Mouse (Mus musculus): ENCODE results near the gene Ptger3. TPM values are rescaled to one million over a fixed set of nuclear protein-coding genes. Genes with fewer than 3 reads are reported as not detected.

The Ptger3 gene
- total and polyA plus RNA-seq, 3 experiments: 0.02 to 0.22 TPM; not detected in 1

- ATAC-seq (ENCODE audit: extremely low read depth, insufficient number of reproducible peaks, low FRiP score, poor library complexity, severe bottlenecking) (0 out of 2 replicates have a peak, but pooled peaks have one; percentile 35), DNase-seq (ENCODE audit: low spot score) (no peak)
- Histone ChIP-seq H3K27me3 (ENCODE audit: insufficient read depth, low read length) (0 out of 2 replicates have a peak, but pooled peaks cover 3% of the 10 kb centered on the region), H3K4me1 (ENCODE audit: insufficient read depth, low read depth, low read length) (peaks cover 12% of the 10 kb centered on the region; the same call in 1 of the 2 replicates), H3K9me3 (replicated peaks) (no peaks in the 10 kb centered on the region), H3K4me3 (ENCODE audit: low read depth, low read length) (no peak overlapping the region), H3K36me3 (replicated peaks) (no peaks in the 10 kb centered on the region)
- TF ChIP-seq TAL1 (conservative IDR thresholded peaks at IDR 0.05; ENCODE audit: low read depth, low read length) (no peak), POLR2AphosphoS5 (IDR thresholded peaks at IDR 0.05; ENCODE audit: insufficient replicate concordance, low read depth, low read length) (no peak), CTCF (IDR thresholded peaks at IDR 0.05; ENCODE audit: low read depth, low read length) (no peak), GATA2 (IDR thresholded peaks at IDR 0.05; ENCODE audit: borderline replicate concordance, low read depth, low read length) (no peak), GATA1 (IDR thresholded peaks at IDR 0.05; ENCODE audit: borderline replicate concordance, low read length) (no peak)
Observed at GRCm38 (mm10) chr3:157575441-157576342, 9.0 kb downstream of the Ptger3 start.

GRCm38 (mm10) chr3:157576343-157576722 is 9.6 kb downstream of the Ptger3 start:
- Histone ChIP-seq H3K36me3 (replicated peaks) (no peaks in the 10 kb centered on the region), H3K4me1 (ENCODE audit: insufficient read depth, low read depth, low read length) (peaks cover 12% of the 10 kb centered on the region; the same call in 1 of the 2 replicates), H3K9me3 (replicated peaks) (no peaks in the 10 kb centered on the region), H3K27me3 (ENCODE audit: insufficient read depth, low read length) (0 out of 2 replicates have a peak, but pooled peaks cover 3% of the 10 kb centered on the region), H3K4me3 (ENCODE audit: low read depth, low read length) (no peak overlapping the region)
- no peak for DNase-seq (ENCODE audit: low spot score)
- ATAC-seq (ENCODE audit: extremely low read depth, insufficient number of reproducible peaks, low FRiP score, poor library complexity, severe bottlenecking): no peak
- TF ChIP-seq POLR2AphosphoS5 (IDR thresholded peaks at IDR 0.05; ENCODE audit: insufficient replicate concordance, low read depth, low read length) (no peak), GATA2 (IDR thresholded peaks at IDR 0.05; ENCODE audit: borderline replicate concordance, low read depth, low read length) (no peak), CTCF (IDR thresholded peaks at IDR 0.05; ENCODE audit: low read depth, low read length) (no peak), GATA1 (IDR thresholded peaks at IDR 0.05; ENCODE audit: borderline replicate concordance, low read length) (no peak), TAL1 (conservative IDR thresholded peaks at IDR 0.05; ENCODE audit: low read depth, low read length) (no peak)

DNA sequence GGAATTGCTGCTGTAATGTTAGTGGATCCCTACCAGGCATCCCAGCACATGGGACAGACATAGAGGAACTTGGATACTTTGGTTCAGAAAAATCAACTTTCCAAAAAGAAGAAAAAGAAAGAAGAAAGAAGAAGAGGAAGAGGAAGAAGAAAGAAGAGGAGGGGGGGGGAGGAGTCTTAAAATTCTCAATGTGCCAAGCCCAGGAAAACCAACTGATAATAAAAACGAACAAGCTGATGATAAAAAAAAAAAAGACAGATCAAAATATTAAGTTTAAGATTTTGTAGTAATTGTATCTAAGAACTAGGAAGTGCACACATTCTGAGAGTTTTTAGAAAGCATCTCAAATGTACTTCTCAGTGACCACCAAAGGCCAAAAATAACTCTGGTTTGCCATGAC is 10.2 kb downstream of the Ptger3 start:
- Histone ChIP-seq H3K36me3 (replicated peaks) (no peaks in the 10 kb centered on the region), H3K27me3 (ENCODE audit: insufficient read depth, low read length) (0 out of 2 replicates have a peak, but pooled peaks cover 3% of the 10 kb centered on the region), H3K4me1 (ENCODE audit: insufficient read depth, low read depth, low read length) (peaks cover 10% of the 10 kb centered on the region; the same call in 1 of the 2 replicates), H3K9me3 (replicated peaks) (no peaks in the 10 kb centered on the region), H3K4me3 (ENCODE audit: low read depth, low read length) (no peak overlapping the region)
- ATAC-seq (ENCODE audit: extremely low read depth, insufficient number of reproducible peaks, low FRiP score, poor library complexity, severe bottlenecking): no peak
- no peak for DNase-seq (ENCODE audit: low spot score)
- TF ChIP-seq POLR2AphosphoS5 (IDR thresholded peaks at IDR 0.05; ENCODE audit: insufficient replicate concordance, low read depth, low read length) (no peak), GATA2 (IDR thresholded peaks at IDR 0.05; ENCODE audit: borderline replicate concordance, low read depth, low read length) (no peak), CTCF (IDR thresholded peaks at IDR 0.05; ENCODE audit: low read depth, low read length) (no peak), GATA1 (IDR thresholded peaks at IDR 0.05; ENCODE audit: borderline replicate concordance, low read length) (no peak), TAL1 (conservative IDR thresholded peaks at IDR 0.05; ENCODE audit: low read depth, low read length) (no peak)

DNA sequence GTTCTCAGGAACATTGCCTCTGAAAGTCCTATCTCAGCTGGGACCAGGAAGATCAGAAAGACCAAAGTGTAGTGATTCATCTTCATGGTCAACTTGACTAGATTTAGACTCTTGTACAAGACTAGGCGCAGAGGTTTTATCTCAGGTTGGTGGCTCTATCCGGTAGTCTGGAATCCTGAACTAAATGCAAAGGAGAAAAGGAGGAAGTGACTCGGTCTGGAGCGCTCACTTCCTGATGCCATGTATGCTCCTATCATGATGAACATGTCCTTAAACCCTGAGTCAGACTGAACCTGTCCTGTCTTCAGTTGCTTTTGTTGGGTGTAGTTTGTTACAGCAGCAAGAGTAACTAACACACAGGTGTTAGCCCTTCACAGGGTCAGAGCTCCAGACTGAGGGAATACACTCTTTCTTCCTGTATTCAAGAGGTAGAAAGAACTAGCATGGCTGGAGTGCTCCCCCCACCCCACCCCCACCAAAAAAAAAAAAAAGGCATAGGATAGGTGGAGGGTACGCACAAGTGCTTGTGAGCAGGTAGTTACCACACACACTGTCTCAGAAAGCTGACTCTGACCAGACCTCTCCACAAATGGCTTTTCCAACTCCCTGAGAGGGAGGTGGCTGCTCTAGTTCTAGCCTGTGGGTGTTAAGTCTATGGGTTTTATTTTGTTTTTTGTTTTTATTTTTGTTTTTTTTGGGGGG is 11.9 kb downstream of the Ptger3 start:
- Histone ChIP-seq H3K9me3 (replicated peaks) (no peaks in the 10 kb centered on the region), H3K36me3 (replicated peaks) (no peaks in the 10 kb centered on the region), H3K4me1 (ENCODE audit: insufficient read depth, low read depth, low read length) (peaks cover 7% of the 10 kb centered on the region; the same call in 1 of the 2 replicates), H3K27me3 (ENCODE audit: insufficient read depth, low read length) (0 out of 2 replicates have a peak, but pooled peaks cover 2% of the 10 kb centered on the region), H3K4me3 (ENCODE audit: low read depth, low read length) (no peak overlapping the region)
- DNase-seq (ENCODE audit: low spot score): no peak
- no peak for ATAC-seq (ENCODE audit: extremely low read depth, insufficient number of reproducible peaks, low FRiP score, poor library complexity, severe bottlenecking)
- TF ChIP-seq POLR2AphosphoS5 (IDR thresholded peaks at IDR 0.05; ENCODE audit: insufficient replicate concordance, low read depth, low read length) (no peak), GATA1 (IDR thresholded peaks at IDR 0.05; ENCODE audit: borderline replicate concordance, low read length) (no peak), CTCF (IDR thresholded peaks at IDR 0.05; ENCODE audit: low read depth, low read length) (no peak), TAL1 (conservative IDR thresholded peaks at IDR 0.05; ENCODE audit: low read depth, low read length) (no peak), GATA2 (IDR thresholded peaks at IDR 0.05; ENCODE audit: borderline replicate concordance, low read depth, low read length) (no peak)

GRCm38 (mm10) chr3:157579376-157579775 is 12.7 kb downstream of the Ptger3 start:
- no peak for ATAC-seq (ENCODE audit: extremely low read depth, insufficient number of reproducible peaks, low FRiP score, poor library complexity, severe bottlenecking)
- TF ChIP-seq GATA1 (IDR thresholded peaks at IDR 0.05; ENCODE audit: borderline replicate concordance, low read length) (no peak), CTCF (IDR thresholded peaks at IDR 0.05; ENCODE audit: low read depth, low read length) (no peak), TAL1 (conservative IDR thresholded peaks at IDR 0.05; ENCODE audit: low read depth, low read length) (no peak), POLR2AphosphoS5 (IDR thresholded peaks at IDR 0.05; ENCODE audit: insufficient replicate concordance, low read depth, low read length) (no peak), GATA2 (IDR thresholded peaks at IDR 0.05; ENCODE audit: borderline replicate concordance, low read depth, low read length) (no peak)
- peaks cover 7% of the 10 kb centered on the region; the same call in 1 of the 2 replicates for H3K4me1 ChIP-seq (ENCODE audit: insufficient read depth, low read depth, low read length)

More at GRCm38 (mm10) chr3:157579376-157579775, 12.7 kb downstream of the Ptger3 start:
- Histone ChIP-seq H3K27me3 (ENCODE audit: insufficient read depth, low read length) (no peaks in the 10 kb centered on the region), H3K9me3 (replicated peaks) (no peaks in the 10 kb centered on the region), H3K4me3 (ENCODE audit: low read depth, low read length) (no peak overlapping the region), H3K36me3 (replicated peaks) (no peaks in the 10 kb centered on the region)
- DNase-seq (ENCODE audit: low spot score): no peak
